Mouse (Mus musculus): ENCODE results near the gene Mccc2.
A peak's percentile ranks its signal among the peaks of the same experiment; 100 is the strongest.
"Not testable (repeated sequence)": the region's sequence is repeated elsewhere in the genome, so short reads cannot be mapped to it uniquely, and the experiment has no call there.

Gene Mccc2

GRCm38 (mm10) chr13:100014906-100015895, at the start of gene Mccc2:
Mccc2 (minus strand) TSS chr13:100015639.
- peak; percentile 67 for DNase-seq (ENCODE audit: low read depth, low spot score)

DNA sequence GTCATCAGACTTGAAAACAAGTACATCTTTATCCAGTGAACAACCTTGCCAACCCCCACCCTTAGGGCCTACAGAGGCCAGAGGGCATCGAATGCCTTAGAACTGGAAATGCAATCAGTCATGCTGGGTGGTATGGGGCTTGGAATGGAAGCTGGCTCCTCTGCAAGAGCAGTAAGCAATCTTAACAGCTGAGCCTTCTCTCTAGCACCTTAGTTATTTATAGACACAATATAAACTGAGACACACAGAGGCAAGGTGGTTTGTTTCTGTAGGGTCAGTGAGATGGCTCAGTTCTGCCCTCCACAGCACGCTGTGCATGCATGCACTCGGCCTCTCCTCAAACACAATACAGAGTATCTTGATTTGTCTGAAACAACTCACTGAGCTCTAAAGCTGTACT, 48.5 kb upstream of the Mccc2 start:
- DNase-seq (ENCODE audit: low read depth, low spot score) = no peak

- not testable (repeated sequence) for DNase-seq (ENCODE audit: low read depth, low spot score)
Measured at GRCm38 (mm10) chr13:100057738-100058137, 42.3 kb upstream of the Mccc2 start.

DNA sequence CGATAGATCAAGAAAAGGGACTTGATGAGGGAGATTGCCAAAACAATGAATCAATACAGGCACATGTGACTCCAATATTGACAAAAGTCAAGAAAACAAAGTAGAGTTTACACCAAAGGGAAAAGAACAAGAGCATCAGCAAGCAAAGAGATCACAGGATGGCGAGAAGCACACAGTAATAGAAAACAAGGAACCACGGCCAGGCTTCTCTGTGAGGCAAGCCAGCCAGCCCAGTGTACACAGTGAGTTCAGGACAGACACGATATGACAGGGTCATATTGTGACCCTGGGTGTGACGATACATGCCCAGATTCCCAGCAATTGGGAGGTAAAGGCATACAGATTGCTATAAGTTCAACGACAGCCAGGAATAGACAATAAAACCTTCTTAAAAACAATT, 10.6 kb upstream of the Mccc2 start:
- no peak for DNase-seq (ENCODE audit: low read depth, low spot score)

DNA sequence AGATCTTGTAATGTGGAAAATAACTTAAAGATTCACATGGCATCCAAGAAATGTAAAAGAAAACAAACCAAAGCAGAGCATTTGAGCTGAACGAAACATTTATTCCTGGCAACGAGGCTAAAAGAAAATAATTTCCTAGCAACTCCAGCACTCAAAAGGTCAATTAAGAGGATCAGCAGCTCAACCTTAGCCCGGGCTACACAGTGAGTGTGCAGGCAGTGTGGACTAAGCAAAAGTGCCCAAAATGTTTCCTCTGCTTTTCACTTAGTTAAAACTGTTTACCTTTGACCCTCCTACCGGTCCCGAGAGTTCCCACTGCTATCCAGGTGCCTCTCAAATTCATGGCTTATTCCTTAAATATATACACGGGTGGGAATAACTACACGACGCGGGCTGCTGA, 1.5 kb upstream of the Mccc2 start:
- DNase-seq (ENCODE audit: low read depth, low spot score) = no peak

DNA sequence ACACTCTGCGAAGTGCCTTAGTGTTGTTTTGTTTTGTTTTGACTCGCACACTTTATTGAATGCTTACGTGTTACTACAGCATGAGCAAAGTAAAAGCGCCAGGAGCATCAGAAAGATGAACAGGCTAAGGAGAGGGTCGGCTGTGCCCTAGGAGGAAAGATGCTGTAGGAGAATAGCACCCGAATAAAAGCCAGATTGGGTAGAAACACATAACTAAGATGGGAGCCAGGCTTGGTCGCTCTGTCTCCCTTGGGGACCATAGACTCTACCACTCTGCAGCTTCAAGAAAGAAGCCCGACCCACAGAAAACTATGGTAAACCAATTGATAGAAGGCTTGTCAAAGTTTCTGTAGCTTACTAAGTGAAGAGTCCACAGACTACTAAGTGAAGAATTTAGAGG, 498 bp upstream of the Mccc2 start:
- no peak for DNase-seq (ENCODE audit: low read depth, low spot score)

- no peak for DNase-seq (ENCODE audit: low read depth, low spot score)
Measured at GRCm38 (mm10) chr13:100005911-100006496, 9.4 kb downstream of the Mccc2 start.

DNA sequence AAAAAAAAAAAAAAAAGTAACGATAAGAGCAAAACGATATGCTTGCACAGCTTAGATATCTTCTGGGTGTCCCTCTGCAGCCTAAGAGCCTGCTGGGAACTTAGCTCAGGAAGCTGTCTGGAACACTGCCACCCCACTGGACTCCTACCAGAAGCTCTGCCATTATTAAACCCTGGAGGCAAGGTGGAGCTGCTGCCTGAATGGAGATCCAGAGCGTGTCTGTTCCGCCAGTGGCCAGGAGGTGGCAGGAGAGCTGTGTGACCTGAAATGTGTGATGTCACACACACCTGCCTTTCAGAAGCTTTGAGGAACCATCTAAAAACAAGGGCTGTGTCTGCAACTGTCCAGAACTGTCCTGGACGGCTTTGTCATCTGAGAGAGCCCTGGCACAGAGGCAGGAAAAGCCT, 13.6 kb downstream of the Mccc2 start:
- peak; percentile 49 for DNase-seq (ENCODE audit: low read depth, low spot score)

DNA sequence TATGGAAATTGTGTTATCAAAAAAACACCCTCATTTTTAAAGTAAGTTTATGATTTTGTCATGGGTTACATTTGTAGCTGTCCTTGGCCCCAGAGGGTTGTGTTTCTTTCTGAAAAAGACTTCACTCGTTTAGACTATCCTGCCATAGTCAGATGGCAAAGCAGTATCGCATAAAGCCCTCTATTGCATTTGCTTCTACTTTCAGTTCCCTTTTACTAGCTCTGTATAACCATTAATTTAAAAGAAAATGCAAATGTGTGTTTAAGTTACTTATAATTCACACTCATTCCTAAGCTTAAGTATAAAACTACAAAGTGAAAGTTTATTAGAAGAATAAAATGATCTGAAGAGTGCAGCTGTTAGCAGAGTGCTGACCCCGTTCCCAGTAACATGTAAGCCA, 16.4 kb downstream of the Mccc2 start:
- no peak for DNase-seq (ENCODE audit: low read depth, low spot score)

GRCm38 (mm10) chr13:99998099-99998498, 17.3 kb downstream of the Mccc2 start:
- no peak for DNase-seq (ENCODE audit: low read depth, low spot score)

DNA sequence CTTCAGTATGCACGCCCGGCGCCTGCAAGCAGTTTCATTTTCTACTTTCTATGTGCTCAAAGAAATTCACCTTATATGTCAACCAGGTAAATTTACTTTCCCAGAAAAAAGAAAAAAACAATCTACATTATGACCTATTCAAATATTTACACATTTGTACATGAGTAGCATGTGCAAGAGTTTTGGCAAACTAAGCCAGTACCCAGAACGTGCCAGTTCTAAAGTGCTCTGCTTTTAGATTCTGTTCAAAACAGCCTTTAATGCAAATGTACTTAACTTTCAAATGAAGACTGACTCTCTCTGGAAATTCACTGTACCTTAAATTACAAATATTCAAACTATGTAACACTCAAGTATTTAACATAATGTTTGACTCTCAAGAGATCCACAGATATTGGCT, 25.8 kb downstream of the Mccc2 start:
- DNase-seq (ENCODE audit: low read depth, low spot score) = no peak

DNA sequence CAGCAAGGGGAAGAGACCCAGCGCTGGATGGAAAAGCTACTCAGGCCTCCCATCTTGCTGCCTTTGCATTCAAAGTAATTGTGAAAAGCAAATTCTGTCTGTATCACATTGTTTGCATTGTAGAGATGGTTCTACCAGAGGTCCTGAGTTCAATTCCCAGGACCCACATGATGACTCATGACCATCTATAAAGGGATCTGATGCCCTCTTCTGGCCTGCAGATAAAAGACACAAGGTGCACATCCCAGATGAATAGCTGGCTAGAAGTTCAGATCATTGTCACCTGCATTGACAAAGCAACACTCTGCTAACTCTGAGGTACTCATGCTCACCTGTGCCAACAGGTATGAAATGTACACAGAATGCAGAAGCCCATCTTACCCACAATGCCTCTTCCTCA, 32.1 kb downstream of the Mccc2 start:
- no peak for DNase-seq (ENCODE audit: low read depth, low spot score)

- no peak for DNase-seq (ENCODE audit: low read depth, low spot score)
Measured at GRCm38 (mm10) chr13:99979406-99979805, 36.0 kb downstream of the Mccc2 start.

DNA sequence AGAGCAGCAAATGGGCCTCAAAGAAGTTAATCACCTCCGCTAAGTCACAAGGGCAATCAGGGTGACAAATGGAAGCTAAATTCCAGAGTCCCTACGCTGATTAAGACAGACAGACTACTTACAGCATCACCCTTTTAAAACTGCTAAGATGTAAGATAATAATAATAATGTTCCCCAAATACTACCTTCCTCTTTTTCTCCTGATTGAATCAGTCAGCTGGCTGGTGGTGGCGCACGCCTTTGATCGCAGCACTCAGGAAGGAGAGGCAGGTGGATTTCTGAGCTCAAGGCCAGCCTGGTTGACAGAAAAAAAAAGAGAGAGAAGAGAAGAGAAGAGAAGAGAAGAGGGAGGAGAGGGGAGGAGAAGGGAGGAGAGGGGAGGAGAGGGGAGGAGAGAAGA, 45.4 kb downstream of the Mccc2 start:
- DNase-seq (ENCODE audit: low read depth, low spot score) = no peak

DNA sequence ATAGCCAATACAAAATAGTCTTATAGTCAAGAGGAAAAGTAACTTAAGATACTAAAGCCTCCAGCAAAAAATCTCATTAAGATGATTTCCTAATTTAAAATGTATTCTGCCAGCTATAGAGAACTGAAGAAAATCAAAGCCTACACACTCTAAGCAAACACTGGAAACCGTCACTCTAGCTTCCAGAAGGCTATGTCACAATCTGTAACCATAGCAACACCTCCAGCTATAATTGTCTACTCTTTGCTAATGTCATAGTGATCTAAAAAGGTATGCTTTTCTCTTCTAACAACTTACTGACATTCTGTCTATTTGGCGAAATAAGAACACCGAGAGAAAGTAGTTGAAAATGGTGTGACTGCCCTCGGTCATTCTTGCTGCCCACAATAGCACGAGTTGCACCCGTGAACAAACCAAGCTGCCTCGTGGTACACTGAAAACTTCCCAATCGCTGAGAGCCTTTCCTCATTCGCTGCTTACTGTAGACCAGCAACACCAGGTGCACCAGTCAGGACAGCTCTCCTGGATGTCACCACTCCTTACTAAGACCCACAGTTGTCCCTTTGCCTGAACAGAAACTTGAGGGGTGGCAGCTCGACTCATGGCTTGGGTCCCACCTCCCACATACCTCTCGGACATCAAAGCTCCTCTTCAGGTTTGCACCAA, 48.3 kb downstream of the Mccc2 start:
- DNase-seq (ENCODE audit: low read depth, low spot score) = no peak

DNA sequence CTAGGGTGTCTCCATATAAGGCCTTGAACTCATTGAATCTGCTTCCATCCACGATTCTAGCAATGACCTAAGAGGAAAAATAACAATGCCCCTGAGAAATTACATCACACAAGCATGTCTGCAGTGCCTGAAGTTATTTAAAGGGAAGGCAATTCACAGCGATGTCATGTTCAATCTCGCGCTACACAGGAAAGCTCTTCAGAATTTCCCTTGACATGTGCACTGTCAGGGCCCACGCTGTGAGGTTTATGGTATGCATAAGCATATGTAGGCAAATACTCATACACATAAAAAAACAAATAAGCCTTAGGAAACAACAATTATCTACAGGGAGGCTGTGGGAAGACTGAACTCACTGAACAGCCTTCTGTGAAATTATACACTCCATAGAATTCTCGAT, 51.6 kb downstream of the Mccc2 start:
- no peak for DNase-seq (ENCODE audit: low read depth, low spot score)

- DNase-seq (ENCODE audit: low read depth, low spot score) = no peak
Measured at GRCm38 (mm10) chr13:99961661-99962060, 53.8 kb downstream of the Mccc2 start.

- no peak for DNase-seq (ENCODE audit: low read depth, low spot score)
Measured at GRCm38 (mm10) chr13:99955591-99955944, 59.9 kb downstream of the Mccc2 start.

GRCm38 (mm10) chr13:99954902-99955590, 60.4 kb downstream of the Mccc2 start:
- no peak for DNase-seq (ENCODE audit: low read depth, low spot score)

DNA sequence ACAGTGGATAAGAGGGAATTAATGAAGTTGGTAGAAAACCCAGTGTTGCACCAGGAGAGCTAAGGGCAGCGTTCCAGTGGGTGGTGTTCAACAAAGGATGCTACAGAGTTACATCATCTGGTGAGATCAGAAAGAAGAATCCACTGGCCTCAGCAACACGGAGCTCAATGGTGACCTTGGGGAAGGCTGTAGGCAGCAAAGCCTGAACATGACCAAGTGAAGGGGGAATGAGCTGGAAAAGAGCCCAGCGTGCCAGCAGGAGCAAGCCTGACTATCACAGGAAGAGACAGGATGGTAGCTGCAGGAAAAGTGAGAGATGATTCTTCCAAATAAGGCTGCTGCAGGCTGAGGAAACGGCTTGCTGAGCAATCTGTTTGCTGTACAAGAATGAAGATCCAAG, 68.0 kb downstream of the Mccc2 start:
- no peak for DNase-seq (ENCODE audit: low read depth, low spot score)

- DNase-seq (ENCODE audit: low read depth, low spot score) = no peak
Measured at GRCm38 (mm10) chr13:99943525-99943924, 71.9 kb downstream of the Mccc2 start.

- DNase-seq (ENCODE audit: low read depth, low spot score) = no peak
Measured at GRCm38 (mm10) chr13:99940601-99941000, 74.8 kb downstream of the Mccc2 start.
